Mouse (Mus musculus) gastrocnemius, postnatal 14 days (tissue): ENCODE measurements around the gene Serpinb9e. TPM values are rescaled to one million over a fixed set of nuclear protein-coding genes. Genes with fewer than 3 reads are reported as not detected.
"Not testable (repeated sequence)": the region's sequence is repeated elsewhere in the genome, so short reads cannot be mapped to it uniquely, and the experiment has no call there.

ENCODE experiments used
- DNase-seq: peaks from one replicate; pipeline ENCODE4 v3.0.0; 2021; ENCODE audit warnings: mixed read lengths
- intact Hi-C: fragments of 180-260 bp; cut with DNase I; formaldehyde crosslinking; loops from one replicate; pipeline ENCODE4 v1.15.1; 2025; ENCODE audit warnings: low total_unique reads
- long read RNA-seq, 2 experiments: library from polyadenylated mRNA; stranded (forward); transcript quantifications; one replicate each; pipeline ENCODE4 v2.0.0; 2021
- total RNA-seq, 2 experiments: library from RNA; stranded (reverse); gene quantifications; 2 replicates each; pipeline ENCODE4 v1.2.3; 2021

Serpinb9e gene
- total RNA-seq: not detected
- long read RNA-seq, experiment 1: 0 reads
- long read RNA-seq, experiment 2: 0 reads

GRCm38 (mm10) chr13:33249312-33249711, at the start of gene Serpinb9e:
Serpinb9e (plus strand) TSS chr13:33249612.
- intact Hi-C loops, DNase-seq: not testable (repeated sequence)

GRCm38 (mm10) chr13:33199740-33200139, 49.7 kb upstream of the Serpinb9e start:
- DNase-seq: no peak
- intact Hi-C loops: no loop called here

- DNase-seq, intact Hi-C loops: not testable (repeated sequence)
Observed at GRCm38 (mm10) chr13:33308631-33309030, 59.2 kb downstream of the Serpinb9e start.

Other genes starting within 250 kb of the Serpinb9e start
- 1 to 10 TPM; 2.5 to 2.7 TPM for gene Serpinb9, start 246.4 kb upstream of the Serpinb9e start, total RNA-seq
- gene Serpinb9b, start 222.2 kb upstream of the Serpinb9e start, total RNA-seq: not detected
- gene Serpinb1b, start 171.0 kb upstream of the Serpinb9e start, total RNA-seq: under 1 TPM in 1 of 2 experiments, not detected in 1; 0.18 TPM
- gene Serpinb9c, start 89.9 kb upstream of the Serpinb9e start, total RNA-seq: not detected
- gene Serpinb9d, start 56.7 kb upstream of the Serpinb9e start, total RNA-seq: not detected
- gene Serpinb9f, start 74.5 kb downstream of the Serpinb9e start, total RNA-seq: not detected
- not detected for gene Gm11397, start 146.1 kb downstream of the Serpinb9e start, total RNA-seq
- not detected for gene Serpinb9g, start 235.2 kb downstream of the Serpinb9e start, total RNA-seq